Mouse (Mus musculus): ENCODE measurements around the gene Fgfr2.

Gene Fgfr2

DNA sequence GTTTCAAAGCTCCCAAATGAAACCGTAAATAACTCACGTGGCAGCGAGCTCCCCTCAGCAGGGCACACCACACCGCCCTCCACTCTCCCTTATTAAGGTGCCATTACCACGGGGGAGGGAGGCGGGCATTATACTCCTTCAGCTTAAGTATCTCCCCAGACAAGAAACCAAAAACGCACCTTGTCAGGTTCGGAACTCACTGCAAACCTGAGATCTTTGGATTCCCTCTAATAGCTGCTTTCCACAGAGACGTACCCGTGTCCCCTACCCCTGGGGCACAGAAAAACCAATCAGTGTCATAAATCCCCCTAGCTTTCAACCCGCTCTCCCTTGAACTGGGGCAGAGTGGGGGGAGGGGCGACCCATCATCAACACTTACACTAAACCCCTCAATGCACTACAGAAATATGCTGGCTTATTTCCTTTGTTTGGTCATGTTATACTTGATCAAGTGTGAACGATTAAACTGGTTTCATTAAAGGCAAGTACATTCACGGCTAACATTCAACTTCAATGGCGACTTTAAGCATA is 2.9 kb downstream of the Fgfr2 start:
- peak; percentile 43 for DNase-seq (ENCODE audit: low read depth, low spot score)

- no peak for DNase-seq (ENCODE audit: low read depth, low spot score)
Observed at GRCm38 (mm10) chr7:133117815-133118214, 5.3 kb downstream of the Fgfr2 start.

- no peak for DNase-seq (ENCODE audit: low read depth, low spot score)
Observed at GRCm38 (mm10) chr7:133116542-133116941, 6.6 kb downstream of the Fgfr2 start.

DNA sequence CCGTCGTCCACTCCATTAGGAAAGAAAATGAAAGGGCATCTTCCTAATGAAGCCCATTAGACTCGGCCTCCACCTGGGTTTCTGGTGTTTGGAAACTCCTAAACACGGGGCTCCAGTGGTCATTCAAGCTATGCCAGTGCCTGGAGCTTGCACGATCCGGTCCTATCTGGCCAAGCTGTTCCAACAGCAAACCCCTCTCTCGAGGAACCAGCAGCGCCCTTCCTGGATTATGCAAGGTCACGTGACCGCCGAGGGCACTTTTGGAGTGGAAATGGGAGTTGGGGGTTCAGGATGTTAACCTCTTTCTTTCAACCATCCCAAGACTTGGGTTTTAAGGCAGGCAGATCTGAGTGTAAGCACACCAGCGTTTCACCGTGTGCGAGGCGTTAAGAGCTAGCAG is 7.3 kb downstream of the Fgfr2 start:
- DNase-seq (ENCODE audit: low read depth, low spot score): peak; percentile 88

DNA sequence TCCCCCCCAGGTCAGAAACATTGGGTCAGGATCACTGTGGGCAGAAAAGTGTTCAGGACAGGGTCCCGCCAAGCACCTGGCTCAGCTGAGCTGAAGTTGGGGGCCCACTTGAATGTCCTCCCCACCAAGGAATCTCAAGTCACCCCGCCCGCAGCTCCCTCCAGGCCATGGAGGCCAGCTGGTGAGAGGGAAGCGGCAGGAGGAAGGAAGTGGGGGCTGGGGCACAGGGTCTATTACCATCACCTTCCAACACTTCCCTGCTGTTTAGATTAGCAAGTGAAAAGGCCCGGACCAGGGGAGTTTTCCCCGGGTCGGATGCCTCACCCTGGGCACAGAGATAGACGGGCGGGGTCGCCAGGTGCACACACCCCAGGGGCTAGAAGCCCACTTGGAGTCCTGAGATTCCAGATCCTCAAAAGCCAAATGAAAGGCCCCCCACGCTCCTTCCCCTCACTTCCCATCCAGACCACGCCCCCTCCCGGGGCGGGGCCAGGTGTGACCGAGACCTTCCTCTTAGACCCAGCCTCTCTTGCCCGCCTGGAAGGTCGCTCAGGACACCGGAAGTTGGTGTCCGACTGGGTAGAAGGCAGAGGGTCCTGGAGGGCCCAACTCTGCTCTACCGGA is 8.2 kb downstream of the Fgfr2 start:
- DNase-seq (ENCODE audit: low read depth, low spot score): peak; percentile 99

- DNase-seq (ENCODE audit: low read depth, low spot score): peak; percentile 78
Observed at GRCm38 (mm10) chr7:133113185-133113895, 9.8 kb downstream of the Fgfr2 start.

- peak; percentile 96 for DNase-seq (ENCODE audit: low read depth, low spot score)
Observed at GRCm38 (mm10) chr7:133112351-133112831, 10.8 kb downstream of the Fgfr2 start.

DNA sequence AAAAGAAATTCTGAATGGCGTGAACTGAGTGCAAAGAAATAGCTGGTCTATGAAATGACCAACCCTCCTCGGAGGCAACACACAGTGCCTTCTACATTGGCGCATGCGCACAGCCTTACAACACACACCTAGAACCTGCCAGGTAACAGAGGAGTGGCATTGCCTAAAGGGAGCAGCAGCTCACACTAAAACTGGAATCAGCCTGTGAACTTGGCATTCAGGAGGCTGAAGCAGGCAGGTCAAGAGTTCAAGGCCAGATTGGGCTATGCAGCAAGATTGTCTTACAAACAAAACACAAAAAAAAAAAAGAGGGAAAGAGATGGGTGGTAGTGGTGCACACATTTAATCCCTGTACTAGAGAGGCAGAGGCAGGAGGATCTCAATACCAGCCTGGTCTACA is 13.7 kb downstream of the Fgfr2 start:
- DNase-seq (ENCODE audit: low read depth, low spot score): peak; percentile 75

DNA sequence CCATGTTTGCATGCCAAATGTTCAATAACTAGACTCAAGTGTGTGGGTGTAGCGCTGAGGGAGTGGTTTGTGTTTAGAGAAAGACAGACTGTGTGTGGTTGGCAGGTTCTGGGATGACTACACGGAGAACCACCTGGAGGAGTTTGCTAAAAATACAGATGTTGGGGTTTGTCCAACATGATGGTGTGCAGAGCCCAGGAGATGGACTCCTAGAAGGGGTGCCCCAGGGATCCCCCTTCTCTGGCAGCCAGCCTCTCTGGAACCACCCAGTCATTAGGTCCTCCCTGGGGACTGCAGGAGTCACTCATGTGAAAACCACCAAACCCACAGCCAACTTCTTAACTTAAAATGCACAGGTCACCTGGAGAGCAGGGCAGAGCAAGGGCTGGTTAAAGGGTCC is 14.5 kb downstream of the Fgfr2 start:
- no peak for DNase-seq (ENCODE audit: low read depth, low spot score)

- no peak for DNase-seq (ENCODE audit: low read depth, low spot score)
Observed at GRCm38 (mm10) chr7:133102578-133102977, 20.6 kb downstream of the Fgfr2 start.

DNA sequence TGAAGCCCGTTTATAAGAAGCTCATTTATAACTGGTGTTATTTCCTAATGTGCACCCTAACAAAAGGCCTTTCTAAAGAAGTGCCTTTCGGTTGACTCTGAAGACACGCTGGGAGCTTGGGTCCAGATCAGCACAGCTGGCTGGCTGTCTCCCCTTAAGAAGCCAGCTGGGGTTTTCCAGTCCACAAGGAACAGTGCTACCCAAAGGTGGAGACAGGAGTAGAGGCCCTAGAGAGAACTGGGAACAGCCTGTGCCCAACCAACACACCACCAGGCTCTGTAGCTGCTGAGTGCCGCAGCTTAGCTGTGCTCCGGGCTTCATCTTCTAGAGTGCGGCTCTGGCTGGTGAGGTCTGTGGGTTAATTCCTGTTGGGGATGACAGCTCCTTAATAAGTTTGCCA is 22.1 kb downstream of the Fgfr2 start:
- no peak for DNase-seq (ENCODE audit: low read depth, low spot score)

DNA sequence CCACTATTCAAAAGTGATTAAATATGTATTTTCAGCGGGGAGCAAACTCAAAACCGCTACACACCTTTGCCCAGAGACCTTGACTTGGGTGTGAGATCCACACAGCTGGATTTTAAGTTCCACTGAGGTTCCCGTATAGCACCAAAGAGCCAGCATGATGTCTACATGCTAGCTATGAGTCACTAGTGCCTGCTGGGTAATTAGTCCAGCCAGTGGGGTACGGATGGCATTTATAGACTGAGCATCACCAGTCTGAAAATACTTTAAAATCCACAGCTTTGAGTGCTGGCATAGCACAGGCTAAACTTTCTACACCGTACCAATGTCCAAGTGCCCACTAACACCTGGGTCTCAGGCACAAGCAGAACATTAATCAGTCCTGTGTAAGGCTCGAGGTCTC is 23.0 kb downstream of the Fgfr2 start:
- no peak for DNase-seq (ENCODE audit: low read depth, low spot score)

GRCm38 (mm10) chr7:133099266-133099665 is 23.9 kb downstream of the Fgfr2 start:
- DNase-seq (ENCODE audit: low read depth, low spot score): peak; percentile 41

DNA sequence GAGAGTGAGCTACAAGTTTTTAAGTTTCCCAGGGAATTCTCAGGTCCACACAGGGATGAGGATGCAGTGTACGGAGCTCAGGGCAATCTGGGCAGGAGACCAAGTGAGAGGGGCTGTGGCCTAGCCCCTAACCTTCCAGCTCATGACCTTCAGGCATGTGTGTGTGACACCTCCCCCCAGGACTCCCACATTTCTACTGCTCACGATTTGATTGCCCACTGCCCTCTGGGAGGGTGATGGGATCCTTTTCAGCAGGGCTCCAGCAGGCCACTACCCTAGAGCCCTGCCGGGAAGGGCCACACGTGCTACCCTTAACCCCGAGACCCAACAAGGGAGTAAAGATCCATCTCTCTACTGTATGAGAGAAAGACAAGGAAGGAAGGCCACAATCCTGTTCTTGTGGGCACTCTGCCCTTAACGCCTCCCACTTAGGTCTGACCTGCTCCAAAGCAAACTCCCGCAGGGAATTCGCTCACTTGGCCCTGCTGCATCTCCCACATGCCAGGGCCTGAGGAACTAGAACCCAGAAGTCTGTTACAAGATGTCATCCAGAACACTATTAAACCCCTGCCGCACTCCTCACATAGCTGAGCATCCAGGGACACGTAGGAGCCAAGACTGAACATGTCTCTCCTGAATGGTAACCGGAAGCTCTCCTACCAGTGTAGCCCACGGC is 24.9 kb downstream of the Fgfr2 start:
- DNase-seq (ENCODE audit: low read depth, low spot score): no peak

DNA sequence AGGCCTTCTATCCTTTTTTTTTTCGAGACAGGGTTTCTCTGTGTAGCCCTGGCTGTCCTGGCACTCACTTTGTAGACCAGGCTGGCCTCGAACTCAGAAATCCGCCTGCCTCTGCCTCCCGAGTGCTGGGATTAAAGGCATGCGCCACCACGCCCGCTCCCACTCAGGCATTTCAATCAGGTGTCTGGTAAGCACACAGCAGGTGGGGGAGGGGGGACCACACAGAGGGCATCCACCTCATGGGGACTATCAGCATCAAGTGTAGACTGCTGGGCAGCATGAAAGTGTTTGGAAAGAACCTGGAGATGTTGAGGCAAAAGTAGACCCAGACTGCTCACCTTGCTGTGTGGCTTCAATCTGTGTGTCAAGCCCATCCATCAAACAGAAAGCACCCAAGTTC is 27.5 kb downstream of the Fgfr2 start:
- DNase-seq (ENCODE audit: low read depth, low spot score): peak; percentile 80

DNA sequence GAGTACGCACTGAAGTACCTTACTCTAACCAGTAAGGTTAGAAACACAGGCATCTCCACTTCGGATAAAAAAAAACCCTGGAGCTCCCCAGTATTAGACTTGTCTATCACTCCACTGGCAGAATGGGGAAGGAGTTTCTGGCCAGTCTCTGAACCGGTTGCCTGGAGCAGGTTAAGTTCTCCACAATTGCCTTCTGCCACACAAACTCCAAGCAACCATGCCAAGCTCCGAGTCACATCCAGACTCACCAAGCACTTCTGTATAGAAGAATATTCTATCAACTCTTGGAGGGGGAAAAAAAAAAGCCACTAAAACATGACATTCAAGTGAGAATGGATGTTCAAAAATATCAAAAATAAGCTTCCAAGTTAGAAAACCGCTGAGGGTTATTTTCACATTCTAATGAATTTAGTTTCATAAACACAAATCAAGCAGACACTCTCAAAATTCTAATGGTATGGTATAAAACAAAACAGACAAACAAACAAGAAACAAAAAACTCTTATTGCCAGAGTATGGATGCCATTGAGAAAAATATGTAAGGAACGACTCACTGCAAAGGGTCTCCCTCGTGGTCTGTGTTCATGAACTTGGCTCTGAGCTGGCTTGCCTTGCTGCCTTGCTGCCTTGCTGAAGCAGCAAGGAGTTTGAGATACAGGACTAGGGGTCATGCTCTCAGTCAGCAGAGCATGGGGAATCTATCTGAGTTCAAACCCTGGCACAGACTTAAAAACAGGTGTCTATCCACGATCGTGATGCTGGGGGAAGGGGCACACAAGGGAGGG is 28.2 kb downstream of the Fgfr2 start:
- DNase-seq (ENCODE audit: low read depth, low spot score): no peak

GRCm38 (mm10) chr7:133094161-133094560 is 29.0 kb downstream of the Fgfr2 start:
- no peak for DNase-seq (ENCODE audit: low read depth, low spot score)

GRCm38 (mm10) chr7:133093731-133094130 is 29.4 kb downstream of the Fgfr2 start:
- DNase-seq (ENCODE audit: low read depth, low spot score): no peak

DNA sequence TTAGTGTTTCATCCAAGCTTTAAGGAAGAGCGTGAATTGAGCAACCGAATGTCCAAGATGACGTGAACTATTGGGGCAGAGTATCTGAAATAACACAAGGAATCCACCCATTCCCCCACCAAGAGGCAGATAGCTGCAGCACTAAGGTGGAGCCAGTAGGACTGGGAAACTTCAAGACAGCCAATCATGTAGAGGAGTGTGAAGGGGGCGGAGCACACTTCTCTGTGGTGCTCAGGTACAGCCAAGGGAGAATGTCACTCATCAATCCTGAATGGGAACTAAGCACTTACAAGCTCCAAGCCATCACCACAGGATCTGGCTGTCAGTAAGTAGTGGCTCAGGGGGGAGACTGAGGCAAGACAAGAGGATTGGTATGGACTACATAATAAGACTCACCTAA is 32.5 kb downstream of the Fgfr2 start:
- DNase-seq (ENCODE audit: low read depth, low spot score): peak; percentile 76

GRCm38 (mm10) chr7:133089621-133090260 is 33.4 kb downstream of the Fgfr2 start:
- no peak for DNase-seq (ENCODE audit: low read depth, low spot score)

DNA sequence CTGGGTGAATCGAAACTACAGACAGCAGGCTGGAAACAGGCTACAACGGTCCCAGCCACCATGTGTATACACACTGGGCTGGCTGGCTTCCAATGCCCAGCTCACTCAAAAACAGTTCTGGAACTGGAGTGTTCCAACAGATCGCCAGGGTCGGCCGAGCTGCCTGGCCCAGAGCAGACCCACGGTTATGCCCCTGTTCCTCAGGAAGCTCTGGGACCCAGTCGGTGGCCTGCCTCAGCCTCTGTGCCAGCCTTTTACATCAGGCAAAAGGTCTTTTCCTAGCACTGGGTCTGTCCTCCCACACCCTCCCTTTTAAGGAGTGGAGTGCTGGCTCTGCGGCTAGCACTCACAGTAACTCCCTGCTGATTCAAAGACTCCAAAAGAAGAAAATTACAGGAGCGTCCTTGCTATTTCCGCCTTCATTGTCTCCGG is 34.3 kb downstream of the Fgfr2 start:
- DNase-seq (ENCODE audit: low read depth, low spot score): peak; percentile 51

Measured in ZHBTc4 (cell line).